Mouse (Mus musculus) adrenal gland, adult 2 months (tissue): Measurements from ENCODE around the gene Bloc1s4. TPM values are rescaled to one million over a fixed set of nuclear protein-coding genes. Genes with fewer than 3 reads are reported as not detected.

ENCODE experiments used
- DNase-seq: peaks from one replicate; pipeline ENCODE4 v3.0.0; 2021
- polyA plus RNA-seq: library from polyadenylated mRNA; depleted of rRNA; stranded (reverse); fragments of >200 nt; gene quantifications from 2 replicates; pipeline ENCODE4 v1.2.3, GENCODE M21; 2012
- total RNA-seq, 2 experiments: library from RNA; stranded (reverse); gene quantifications; 2 replicates each; pipeline ENCODE4 v1.2.3; 2021

The Bloc1s4 gene
- total and polyA plus RNA-seq, 3 experiments = 21.9 to 64.9 (median 27.5) TPM

DNA sequence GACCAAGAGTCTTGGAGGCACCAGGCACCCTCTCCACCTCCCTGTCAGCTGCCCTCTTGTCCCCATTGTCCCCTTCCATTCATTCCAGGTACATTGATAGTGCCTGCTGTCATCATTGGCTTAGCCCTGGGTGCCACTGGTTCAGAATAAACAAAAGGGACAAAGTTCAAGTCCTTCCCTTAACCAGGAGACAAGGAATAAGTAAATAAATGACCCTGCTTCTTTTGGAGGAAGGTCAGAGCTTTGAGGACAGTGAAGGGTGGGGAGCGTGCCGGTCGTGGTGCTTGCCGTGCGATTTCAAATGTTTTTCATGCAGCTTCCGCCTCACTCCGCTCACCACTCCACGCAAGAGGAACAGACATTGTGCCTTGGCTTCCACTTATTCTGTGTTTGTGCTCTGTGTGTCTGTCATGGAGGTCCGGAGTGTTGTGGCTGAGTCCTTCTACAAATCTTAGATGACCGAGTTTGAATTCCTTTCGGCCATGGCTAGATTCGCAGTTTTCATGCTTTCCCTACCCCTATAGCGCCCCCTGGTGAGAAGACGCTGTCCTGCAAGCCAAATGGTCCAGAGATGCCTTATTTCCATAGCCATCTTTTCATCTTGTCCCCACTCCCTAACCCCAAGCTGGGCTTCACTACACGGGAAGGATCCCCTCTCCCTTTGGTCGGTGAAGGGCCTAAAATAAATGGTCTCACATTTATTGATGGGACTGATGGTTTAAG lies 6.2 kb downstream of the Bloc1s4 start:
- DNase-seq = peak; percentile 81

DNA sequence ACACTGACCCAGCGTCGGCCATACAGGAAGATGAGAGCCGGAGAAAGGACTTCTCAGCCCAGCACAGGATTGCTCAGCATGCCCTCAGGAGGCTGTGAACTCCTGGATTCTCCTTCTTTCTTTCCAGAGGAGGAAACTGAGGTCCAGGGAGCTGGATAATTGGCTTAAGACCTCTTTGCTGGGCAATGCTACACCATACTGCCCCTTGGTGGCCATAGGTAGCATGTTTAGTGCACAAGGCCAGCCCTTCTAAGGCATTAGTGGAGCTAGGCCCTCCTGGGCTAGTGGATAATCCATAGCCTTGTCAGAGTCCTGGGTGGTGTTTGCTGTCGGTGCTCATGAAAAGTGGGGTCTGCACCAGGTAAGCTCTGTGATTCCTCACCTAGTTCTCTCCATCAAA lies 8.6 kb downstream of the Bloc1s4 start:
- peak; percentile 53 for DNase-seq

DNA sequence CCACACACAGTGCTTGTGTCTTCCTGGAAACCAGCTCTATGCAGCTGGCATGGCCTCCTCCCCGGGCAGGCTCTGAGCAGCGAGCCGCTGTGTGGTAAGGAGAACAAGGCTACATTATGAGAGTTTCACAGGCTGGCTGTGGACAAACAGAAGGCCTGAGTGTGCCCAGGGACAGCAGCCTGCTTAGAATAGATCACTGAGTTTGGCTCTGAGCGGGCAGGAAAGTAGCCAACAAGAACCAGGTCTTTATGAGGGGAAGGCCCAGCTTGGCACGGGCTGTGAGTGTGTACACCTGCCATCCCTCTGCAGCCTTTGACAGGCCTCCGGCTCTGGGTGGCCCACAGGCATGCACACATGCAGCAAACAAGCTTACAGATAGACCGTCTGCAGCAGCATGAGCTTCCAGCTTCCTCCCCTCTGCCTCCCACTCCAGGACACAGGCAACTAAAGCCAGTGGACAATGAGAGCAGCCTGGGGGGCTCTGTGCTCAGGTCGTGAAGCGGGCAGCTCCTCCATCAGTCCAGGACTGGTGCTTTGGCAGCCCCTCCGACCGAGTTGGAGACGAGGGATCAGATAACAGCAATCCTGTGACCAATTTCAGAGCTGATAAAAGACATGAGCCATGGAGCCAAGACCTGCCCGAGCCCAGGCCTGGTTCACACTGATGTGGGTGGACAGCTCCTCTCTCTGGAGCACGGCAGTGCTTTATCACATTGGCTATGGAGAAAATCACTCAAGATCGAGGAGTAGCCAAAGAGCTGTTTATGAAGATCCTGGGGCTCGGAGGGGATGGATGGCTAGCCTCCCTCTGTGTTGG lies 9.4 kb downstream of the Bloc1s4 start:
- DNase-seq = peak; percentile 36

DNA sequence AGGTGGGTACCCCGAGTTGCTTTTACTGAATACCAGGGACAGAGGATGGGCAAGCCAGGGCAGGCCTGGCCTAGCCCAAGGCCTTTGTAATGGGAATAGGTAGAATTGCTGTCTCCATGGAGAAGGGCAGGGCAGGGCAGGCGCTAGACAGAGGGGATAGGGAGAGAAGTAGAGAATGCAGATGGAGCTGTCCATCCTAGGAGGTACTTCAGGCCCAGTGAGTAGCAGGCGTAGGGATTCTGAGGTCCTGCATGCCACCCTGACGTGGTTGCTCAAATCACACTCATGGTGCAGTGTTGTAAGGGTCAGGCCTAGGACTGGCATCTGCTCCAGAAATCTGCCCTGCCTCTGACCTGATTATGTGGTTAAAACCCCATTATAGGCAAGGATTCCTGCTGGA lies 10.7 kb downstream of the Bloc1s4 start:
- DNase-seq = no peak

DNA sequence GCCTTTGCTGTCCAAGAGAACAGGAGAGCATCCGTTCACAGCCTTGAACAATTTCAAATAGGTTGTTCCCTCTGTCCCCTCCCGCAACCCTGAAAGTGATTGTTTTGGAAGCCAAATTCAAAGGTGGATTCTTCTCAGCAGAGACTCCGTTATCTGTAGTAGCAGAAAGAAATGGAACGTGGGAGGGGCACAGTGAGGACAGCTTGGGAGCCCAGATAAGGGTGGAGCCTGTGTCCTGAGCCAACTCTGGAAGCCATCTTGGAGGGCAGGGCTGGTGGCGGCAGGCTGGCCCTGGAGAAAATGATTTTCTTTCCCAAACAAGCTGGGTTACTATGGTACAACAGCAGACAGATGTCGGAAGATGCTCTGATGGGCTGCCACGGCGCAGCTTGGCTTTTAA lies 12.4 kb downstream of the Bloc1s4 start:
- DNase-seq = peak; percentile 61

DNA sequence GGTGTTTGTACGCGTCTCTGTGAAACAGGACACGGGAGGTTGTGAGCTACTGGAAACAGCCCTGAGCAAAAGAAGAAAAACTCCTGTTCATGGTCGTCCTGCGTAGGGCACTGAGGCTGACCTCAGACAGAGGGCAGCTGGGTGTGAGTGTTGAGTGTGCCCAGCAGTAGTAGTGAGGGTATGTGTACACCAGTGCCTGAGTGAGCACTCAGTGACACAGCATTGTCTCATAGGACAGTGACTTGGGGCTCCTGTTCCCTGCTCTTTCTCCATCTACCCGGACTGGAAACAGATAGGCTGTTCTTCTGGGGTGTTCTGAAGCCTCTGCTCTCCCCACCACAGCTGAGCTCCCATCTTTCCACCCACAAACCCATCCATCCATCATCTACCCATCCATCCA lies 13.3 kb downstream of the Bloc1s4 start:
- DNase-seq = no peak

DNA sequence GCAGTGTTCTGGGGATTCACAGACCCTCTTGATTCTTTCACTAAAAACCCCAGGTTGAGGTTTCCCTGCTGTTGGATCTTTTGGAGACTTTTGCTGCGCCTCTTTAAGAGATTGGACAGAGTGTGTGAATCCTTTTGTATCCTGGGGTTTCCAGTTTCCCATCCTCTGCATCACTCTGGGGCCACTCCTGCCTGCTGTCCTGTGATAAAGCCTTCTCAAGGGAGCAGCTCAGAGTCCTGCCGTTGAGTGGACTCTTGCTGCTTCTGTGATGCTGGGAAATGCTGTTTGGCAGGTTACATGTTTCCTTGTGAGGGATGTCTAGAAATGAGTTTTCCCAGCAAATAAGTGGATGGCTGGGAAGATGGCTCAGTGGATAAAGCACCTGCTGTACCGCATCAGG lies 15.0 kb downstream of the Bloc1s4 start:
- no peak for DNase-seq

DNA sequence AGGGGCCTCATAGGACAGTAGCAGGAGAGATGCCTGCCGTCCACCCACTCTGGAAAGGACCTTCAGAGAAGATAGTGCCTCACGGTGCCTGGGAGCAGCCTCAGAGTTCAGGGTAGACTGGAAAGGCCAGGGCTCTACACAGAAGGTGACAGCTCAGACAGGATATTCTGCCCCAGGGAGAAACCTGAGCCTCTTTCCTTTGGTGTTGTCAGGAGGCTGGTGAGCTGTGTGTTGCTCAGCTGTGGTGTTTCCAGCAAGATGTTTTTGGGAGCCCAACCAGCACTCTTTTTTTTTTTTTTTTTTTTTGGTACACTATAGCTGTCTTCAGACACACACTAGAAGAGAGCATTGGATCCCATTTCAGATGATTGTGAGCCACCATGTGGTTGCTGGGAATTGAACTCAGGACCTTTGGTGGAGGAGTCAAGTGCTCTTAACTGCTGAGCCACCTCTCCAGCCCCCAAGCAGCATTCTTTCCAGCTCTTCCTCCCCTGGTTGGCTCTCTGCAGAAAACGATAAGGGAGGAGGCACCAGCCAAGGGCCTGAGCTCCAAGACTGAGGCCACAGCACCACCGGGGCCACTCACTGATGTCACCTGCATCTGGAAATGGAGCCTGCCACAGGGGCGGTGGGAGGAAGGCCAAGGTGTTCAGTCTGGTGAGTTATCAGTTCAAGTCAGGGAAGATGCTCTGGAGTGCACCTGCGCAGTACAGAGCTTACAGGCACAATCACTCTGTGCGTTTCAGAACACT lies 16.4 kb downstream of the Bloc1s4 start:
- DNase-seq = peak; percentile 1

DNA sequence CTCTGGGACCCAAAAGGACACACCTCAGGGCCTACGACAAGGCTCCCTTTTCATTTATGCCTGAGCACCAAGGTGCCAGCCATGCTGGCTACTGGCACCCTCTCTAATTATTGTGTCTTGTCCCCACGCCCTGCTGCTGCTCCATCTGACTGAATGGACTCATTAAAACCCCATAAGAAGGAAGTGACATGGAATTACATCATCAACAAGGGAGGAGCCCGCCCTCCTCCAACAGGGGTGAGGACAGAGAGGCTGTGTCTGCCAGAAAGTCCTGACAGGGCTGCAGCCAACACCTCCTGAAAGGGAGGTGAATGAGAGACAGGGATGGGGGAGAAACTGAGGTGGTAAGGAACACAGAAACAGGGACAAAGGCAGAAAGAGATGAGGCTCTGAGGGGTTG lies 17.8 kb downstream of the Bloc1s4 start:
- no peak for DNase-seq

DNA sequence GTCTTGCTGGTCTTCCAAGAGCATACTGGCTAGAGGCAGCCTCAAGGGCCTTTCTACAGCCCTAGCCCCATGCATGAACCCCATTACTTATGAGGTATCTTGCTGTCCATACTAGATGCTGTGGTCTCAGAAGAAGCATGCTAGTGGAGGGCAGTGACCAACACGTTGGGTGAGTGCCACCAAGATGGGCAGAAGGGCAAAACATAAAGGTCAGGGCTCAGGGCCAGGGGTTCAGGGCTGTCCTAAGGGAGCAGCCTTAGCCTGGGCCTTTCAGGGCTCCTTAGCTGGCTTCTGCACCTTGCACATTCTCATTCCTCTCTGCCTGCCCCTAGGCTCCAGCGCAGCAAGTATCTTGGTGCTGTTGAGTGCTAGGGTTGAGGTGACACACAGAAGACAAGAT lies 18.5 kb downstream of the Bloc1s4 start:
- peak; percentile 32 for DNase-seq

DNA sequence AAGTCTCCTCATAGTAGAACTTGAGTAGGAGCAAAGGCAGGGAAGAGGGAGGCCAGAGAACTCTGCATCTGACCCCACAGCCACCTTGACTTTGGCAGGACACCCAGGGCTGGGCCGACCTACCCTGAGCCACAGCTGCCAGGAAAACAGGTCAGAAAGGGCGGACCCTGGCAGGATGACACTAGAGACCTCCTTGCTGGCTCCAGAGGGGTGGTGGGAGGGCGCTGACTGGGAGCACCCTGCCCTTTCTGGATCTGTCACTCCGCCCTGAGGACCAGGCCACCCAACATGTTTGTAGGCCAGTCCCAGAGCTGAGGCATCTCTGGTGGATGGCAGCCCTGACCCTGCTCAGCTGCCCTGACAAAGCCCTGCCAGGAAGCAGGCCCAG lies 19.4 kb downstream of the Bloc1s4 start:
- peak; percentile 36 for DNase-seq

DNA sequence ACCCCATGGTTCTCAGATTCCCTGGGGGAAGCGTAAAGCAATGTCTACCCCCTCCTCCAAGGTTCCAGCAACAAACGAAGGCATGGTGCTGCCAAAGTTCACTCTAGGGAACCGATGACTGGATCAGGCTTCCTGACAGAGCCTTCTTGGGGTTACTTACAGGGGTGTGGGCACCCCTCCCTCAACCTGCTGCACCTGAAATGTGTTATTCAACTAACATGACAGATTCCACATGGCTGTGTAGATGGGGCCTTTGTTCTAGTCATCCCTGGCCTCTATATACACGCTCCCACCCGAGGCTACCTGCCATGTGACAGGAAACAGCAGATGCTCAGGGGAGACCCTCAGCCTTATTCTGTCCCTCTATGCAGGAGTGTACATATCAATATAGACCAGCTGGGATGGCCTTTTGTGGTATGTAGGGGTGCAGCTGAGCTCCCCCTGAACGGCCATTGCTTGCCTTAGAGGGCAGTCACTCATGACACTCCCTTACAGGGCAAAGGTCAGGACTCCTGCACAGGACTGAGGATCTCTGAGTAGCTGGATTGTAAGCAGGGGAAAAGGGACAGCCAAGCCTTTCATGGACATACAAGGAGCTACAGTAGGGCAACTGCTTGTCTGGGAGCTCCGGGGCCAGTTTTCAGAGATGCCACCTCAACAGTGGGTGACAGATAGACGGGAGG lies 19.9 kb downstream of the Bloc1s4 start:
- no peak for DNase-seq

DNA sequence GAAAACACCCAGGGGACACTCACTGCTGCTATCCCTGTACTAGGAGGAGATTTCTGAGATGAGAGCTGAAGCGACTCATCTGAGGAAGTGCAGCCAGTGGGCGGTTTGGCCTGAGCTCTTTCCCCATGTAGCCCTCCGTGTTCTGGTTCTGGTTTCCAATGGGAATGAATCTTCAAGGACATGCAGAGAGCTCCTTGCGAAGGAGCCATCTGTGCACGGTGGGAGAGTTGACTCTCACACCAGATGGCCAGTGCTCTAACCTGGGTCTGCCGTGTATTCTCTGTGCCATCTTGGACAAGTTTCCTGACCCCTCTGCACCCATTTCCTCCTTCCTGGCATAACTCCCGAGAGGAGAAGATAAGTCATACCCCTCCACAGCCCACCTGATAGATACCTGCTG lies 20.7 kb downstream of the Bloc1s4 start:
- DNase-seq = no peak

DNA sequence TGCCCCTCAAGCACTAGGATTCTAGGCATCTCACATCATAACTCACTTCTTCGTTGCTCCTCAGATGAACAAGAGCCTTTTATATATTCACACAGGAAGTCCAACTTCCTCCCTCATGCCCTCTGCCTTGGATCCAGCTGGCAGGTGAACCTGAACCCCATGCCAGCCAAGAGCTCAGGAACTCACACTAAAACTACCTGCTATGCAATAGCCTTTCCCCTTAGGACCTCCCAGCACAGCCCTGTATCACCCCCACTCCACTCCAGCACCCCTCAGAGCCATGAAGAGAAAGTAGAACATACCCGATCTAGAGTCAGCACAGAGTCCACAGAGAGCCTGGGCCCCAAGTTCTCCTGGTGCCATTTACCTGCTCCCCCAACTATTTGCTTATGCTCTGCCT lies 21.3 kb downstream of the Bloc1s4 start:
- no peak for DNase-seq

DNA sequence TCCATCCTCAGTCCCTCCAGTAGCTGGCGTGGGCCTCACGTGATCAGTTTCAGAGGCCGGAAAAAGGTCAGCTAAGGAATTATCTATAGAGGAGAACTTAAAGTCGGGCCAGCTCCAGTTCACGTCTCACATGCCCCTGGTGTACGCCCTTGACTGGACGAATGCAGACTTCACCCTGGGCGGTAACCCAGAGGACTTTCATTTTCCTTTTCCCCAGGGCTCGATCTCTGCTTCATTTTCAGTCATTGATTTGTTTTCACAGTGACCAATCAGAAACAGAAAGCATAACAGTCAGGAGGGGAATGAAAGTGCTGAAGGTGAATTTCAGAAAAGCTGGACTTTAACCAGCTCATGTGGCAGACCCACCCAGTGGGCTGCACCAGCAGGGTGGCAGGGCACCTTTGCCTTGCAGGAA lies 22.1 kb downstream of the Bloc1s4 start:
- DNase-seq = peak; percentile 72

DNA sequence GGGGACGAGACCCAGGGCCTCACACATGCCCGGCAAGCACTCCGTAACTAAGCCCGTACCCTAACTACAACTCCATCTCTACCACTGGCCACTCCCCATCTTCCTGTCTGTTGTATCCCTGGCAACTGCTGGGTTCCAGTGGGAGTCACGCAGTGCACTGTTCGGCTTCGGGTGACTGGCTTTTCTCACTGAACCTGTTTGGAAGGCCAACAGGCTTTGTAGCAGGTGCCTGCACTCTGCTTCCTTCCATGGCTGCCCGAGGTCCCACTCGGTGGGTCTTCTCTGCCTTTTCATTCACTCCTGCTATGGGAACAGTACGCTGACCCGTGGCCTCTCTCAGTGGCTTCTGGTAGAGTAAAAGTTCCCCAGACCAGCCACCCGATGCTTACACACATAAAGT lies 22.6 kb downstream of the Bloc1s4 start:
- DNase-seq = peak; percentile 24

DNA sequence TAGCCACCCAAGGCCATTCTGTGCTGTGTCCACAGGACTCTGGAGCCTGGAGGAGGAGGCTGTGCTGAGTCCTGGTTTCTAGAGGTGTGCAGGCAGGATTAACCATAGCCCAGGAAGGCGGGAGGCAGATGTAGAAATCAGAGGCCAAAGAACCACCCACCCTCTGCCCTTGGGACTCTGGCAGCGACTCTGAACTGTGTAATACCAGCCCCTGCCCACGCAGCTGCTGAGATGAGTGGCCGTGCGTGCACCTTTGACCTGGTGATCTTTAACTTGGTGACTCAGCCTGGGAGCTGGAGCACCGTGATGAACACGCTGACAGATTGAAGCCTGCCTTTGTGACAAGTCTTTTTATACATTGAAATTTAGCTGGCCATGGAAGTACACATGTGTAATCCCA lies 24.2 kb downstream of the Bloc1s4 start:
- DNase-seq = peak; percentile 92

DNA sequence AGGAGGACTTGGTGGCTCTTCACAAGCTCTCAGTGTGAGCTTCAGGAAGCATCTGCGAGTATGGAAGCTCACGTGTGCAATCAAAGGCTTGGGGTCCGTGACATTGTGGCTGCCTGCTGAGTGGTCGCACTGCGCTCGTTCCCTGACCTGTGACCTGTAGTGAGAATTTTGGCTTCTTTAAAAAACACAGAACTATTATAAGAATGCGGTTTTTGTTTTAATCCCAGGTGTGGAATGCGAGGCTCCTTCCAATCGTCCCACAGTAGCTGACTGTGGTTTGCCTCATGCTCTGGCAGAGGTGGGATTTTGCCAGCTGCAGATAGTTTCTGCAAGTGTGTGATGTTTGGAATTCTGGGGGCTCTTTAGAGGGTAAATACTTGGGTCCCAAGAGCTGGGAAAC lies 25.1 kb downstream of the Bloc1s4 start:
- DNase-seq = no peak

DNA sequence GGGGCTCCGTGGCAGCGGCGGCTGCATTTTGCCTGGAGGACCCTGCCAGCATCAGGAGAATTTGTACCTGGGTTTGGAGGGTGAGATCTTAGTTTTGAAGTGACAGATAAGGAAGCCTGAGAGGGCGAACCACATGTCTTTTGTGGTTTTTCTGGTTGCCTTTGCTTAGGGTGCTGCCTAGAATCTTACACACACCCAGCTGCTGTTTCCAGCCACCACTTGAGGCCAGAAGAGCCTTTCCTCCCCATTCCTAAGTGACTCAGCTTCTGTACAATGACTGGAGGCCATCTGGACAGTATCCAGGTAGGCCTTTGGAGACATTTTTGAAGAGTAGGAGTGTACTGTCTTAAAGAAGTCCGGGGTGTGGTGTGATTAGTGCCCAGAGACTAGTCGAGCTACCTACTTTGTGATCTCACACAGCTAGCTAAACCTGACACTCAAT lies 26.0 kb downstream of the Bloc1s4 start:
- DNase-seq = peak; percentile 74

DNA sequence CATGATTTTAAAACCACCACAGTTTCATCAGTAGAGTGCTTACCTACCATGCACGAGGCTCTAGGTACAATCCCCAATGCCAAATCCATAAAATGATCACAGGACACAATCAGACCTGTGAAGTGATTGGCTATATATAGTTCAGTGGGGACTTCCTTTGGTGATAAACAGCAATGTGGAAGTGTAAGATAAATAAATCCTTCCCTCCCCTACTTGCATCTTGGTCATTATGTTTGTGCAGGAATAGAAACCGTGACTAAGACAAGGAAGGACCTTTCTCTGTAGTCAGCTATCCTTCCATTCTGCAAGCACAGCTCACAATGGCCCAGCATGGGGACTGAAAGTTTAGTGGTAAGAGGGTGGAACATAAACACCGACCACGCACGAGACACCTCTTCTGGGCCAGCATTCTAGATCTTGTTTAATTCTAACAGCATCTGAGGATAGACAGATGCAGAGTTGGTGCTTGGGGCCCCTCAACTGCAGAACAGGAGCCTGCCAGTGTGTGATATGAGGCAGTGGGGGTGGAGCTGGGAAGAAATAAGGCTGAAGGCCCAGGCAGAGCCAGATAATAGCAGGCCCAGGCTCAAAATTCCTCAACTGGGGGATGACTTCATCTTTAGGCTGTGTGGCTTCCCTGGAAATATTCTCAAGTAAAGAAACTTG lies 27.6 kb downstream of the Bloc1s4 start:
- DNase-seq = no peak

DNA sequence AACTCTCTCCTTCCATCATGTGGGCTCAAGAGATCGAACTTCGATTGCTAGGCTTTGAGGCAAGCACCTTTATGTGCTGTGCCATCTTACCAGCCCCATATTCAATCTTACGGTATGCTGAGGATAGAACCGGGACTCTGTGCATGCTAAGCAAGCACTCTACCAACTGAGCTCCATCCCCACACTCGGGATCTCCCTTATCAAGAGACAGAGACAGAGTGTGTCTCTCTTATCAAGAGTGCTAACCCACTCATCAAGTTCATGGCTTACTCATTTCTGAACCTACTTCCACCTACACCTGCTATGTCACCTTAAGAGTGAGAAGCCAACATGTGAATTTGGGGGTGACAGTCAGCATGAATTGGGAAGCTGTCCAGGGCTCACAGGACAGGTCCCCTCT lies 28.2 kb downstream of the Bloc1s4 start:
- DNase-seq = no peak

DNA sequence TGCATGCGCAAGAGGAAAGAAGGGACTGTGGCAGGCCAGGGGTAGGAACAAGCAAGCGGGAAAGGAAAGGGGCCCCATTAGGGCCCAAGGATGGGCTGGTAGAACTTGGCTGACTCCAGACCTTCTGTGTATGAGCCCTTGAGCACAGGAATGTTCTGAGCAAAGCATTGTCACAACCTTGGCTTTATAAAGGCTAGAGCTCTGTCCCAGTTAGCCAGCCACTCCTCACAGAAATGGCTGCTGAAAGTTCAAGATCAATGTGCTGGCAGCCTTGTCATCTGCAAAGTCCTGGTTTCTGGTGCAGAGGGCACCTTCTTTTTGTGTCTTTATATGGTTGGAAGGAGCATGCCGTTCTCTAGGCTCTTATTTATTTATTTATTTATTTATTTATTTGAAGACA lies 28.8 kb downstream of the Bloc1s4 start:
- DNase-seq = peak; percentile 71
